Mouse (Mus musculus): ENCODE results near the gene Adcy10. TPM values are rescaled to one million over a fixed set of nuclear protein-coding genes. Genes with fewer than 3 reads are reported as not detected.
A peak's percentile ranks its signal among the peaks of the same experiment; 100 is the strongest.

Gene Adcy10
- total RNA-seq, 2 experiments from 2014 or later = 0.05 to 0.33 TPM

DNA sequence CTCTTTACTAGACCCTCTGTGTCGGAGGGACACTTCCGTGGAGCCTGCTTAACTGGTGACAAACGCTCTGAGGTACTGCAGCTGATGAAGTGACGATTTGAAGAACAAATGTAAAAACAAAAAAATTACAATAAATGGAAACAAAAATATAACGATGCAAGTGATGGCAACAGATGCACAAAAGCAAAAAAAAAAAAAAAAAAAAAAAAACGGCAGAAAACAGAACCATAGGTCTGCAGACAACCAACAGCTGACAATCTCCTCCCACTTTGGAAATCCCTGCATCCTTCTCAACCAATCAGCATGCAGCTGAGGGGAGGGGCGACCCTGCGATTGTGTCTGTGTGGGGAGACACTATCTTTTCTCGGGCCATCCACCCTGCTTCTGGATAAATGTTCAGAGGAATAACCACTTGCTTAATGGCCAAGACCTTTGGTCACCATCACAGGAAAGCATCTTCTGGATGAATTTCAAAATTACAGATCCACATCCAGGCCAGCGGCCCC is 116.8 kb downstream of the Adcy10 start:
- no peak for DNase-seq (ENCODE audit: low spot score in 2 of 2)

DNA sequence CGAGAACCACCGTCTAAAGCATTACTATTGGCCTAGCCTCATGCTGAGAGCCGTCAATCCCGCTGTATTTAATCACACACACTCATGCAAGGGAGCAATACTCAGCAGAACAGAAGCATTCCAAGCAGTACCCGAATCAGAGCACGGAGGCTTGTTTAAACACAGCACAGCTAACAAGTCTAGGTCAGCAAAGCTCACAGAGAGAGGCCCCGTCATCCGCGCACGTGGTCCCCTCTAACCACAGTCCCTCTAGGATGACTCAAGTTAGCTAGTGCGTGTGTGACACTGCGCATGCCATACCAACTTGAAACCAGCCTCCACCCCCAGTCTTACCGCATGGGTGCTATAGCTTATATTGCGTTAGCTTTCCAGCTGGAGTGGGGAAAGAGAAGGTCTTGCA is 118.2 kb downstream of the Adcy10 start:
- no peak for DNase-seq (ENCODE audit: low spot score in 2 of 2)

DNA sequence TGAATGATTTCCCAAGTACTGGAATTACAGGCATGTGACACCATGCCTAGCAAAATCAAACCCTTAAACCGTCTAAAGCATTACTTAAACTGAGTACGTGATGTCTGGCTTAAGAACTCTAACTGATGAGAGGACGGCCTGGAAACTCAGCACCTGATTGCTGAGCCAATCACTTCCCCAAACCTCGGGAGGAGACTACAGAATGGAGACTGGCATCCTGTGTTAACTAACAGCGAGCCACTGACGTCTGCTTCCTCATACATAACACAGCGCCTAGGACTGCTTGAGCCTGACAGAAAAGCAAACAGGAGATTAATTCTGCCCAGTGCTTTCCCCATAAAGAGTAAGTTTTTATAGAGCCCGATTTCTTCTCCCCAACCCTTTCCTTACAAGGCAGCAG is 119.2 kb downstream of the Adcy10 start:
- DNase-seq (ENCODE audit: low spot score in 2 of 2) = no peak

DNA sequence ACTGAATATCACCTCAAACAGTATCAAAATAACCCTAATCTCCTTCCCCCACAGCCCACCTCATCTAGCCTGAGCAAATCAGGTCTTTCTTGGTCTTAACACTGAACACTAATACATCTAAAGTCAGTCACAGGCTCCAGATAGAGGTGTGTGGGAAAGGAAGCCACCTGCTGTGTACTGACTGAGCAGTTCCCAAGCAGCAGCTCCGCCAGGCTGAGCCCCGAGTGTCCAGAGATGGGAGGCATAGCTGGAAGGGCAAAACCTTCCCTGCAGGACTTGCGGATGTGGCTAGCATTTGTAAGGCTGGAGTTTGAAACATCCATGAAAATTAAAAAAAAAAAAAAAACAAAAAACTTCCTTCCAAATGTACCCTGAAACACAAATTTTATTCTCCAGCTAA is 120.1 kb downstream of the Adcy10 start:
- DNase-seq (ENCODE audit: low spot score in 2 of 2) = no peak

DNA sequence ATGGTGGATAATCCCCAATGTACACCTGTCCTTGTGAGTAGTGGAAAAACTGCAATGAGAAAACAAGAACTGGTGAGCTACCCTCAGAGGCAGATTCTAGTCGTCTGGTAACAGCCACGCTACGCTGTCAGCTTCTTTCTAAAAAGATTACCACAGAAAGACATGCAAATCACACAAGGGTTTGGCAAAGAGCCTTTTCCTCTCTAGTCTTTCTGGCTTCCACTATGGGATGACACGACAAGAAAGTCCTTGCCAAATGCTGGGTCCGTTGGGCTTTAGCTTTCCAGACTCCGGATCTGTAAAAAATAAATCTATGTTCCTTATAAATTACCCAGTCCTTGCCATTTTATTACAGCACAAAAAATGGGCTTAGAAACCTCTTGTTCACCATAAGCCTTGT is 120.8 kb downstream of the Adcy10 start:
- no peak for DNase-seq (ENCODE audit: low spot score in 2 of 2)

DNA sequence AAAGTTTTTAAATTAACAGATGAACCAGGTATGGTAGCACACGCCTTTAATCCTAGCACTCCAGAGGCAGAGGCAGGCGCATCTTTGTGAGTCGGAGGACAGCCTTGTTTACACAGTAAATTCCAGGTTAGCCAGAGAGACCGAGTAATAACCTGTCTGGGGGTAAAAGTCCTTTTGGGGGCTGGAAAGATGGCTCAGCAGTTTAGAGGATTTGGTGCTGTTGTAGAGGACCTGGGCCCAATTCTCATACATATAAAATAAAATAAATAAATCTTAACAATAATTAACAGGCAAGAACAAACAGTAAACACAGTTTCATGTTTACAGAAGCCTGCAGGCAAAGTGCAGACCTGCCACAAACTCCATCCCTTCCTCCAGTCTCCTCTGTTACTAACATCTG is 123.9 kb downstream of the Adcy10 start:
- DNase-seq (ENCODE audit: low spot score in 2 of 2) = no peak

DNA sequence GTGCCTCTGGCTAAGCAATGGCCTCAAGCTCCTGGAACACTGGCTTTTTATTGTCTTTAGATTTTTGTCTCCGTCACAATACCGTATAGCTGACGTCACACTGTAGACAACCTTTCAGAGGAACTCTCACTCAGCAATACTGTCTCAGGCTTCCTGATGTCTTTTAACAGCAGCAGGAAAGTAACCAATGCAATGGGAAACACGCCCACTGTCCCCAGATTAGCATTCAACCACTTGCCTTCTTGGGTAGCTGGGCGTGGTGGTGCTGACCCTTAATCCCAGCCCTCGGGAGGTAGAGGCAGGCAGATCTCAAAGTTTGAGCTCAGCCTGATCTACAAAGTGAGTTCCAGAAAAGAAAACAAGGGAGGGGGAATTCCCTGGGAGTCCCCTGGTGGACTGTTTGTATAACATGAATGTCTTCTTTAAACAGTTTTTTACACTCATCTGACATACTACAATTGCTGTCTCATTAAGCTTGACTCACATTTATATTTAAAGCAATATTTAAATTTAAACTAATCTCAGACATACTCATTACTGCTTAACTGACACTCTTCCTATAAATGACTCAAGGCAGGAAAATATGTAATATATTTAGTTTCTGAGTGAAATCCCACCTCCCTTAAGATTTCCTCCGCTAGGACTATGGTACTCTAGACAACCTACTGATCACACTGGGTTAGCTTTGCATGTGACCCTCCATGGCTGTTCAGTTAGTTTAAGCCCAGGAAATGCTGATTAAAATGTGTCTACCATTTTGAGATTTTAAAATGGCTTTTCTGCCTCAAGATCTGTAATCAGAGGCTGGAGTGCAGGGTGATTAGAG is 124.7 kb downstream of the Adcy10 start:
- no peak for DNase-seq (ENCODE audit: low spot score in 2 of 2)

DNA sequence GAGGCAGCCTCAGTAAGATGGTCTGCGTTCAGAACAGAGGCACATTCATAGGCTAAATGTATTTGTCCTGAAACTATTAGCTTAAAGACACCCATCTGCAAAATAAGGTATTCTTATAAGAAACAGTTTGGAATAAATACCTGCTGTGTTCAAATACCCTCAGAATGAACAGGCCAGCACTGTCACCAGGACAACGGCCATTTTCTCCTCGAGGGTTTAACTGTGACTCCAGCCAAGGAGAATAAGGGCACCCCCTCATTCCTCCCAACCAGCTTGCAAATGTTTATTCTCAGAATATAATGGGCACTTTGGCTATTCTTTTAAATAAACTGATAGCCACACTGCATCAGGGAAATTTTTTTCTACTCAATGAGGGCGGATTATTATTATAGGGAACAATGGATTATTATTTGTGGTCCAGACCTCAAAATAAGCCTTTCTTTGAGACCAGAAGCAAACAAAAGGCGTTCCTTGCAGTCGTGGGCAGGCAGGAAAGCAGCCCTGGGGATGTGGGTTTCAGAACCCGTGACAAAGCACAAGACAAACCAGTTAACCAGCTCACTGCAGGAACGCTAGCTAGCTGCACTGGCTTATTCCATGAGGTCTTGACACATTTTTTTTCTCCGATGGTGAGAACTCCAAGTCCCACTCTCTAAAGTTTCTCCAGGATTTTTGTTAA is 125.5 kb downstream of the Adcy10 start:
- DNase-seq (ENCODE audit: low spot score in 2 of 2) = no peak

DNA sequence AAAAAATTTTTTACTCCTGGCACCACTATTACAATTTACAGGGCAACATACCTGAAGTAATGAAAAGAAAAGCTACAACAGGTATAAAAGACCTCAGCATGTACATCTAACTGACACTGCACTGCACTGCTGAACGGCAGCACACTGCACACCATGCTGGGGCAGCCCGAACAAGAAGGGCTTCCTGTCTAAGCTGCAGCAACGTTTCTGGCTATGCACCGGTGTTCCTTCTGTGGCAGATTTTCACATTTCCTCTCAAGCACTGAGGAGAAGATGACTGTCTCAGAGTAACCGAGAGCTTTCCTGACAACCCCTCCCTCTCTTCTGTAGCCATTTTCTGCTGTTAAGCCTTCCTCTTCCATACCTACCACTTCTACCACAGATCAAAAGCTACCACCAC is 127.7 kb downstream of the Adcy10 start:
- DNase-seq (ENCODE audit: low spot score in 2 of 2) = no peak

DNA sequence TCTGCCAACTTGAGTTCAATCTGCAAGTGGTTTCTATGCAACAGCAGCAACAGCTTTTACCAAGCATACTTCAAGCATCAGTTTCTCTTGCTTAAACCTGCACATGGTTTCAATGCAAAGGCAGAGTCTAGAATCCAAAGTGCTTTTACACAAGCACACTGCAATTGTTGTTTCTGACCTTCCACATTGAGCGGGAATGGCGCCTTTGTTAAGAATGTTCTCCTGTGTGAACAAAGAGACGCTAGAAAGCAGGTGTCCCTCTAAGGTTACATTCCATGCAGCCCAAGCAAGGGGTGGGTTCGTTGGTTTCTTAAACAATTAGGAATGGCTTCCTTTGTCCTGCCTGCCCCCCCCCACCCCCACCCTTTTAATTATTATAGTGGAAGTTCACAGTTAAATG is 128.9 kb downstream of the Adcy10 start:
- no peak for DNase-seq (ENCODE audit: low spot score in 2 of 2)

DNA sequence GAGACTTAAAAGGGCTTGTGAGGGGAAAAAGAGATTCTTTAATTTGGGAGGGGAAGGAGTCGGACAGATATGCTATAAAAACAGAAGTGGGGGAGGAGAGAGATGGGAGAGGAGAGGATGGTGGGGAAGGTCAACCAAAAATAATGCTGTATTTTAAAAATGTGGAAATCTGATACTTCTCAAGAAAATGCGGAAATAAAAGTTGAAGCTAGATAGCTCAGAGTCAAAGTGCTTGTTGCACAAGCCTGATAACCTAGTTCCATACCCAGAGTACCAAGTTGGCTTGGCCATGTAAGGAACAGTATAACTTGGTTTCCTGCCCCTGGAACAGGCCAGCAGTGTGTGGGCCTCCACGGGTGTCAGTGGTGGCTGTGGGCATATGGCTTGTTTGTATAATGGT is 129.8 kb downstream of the Adcy10 start:
- no peak for DNase-seq (ENCODE audit: low spot score in 2 of 2)

DNA sequence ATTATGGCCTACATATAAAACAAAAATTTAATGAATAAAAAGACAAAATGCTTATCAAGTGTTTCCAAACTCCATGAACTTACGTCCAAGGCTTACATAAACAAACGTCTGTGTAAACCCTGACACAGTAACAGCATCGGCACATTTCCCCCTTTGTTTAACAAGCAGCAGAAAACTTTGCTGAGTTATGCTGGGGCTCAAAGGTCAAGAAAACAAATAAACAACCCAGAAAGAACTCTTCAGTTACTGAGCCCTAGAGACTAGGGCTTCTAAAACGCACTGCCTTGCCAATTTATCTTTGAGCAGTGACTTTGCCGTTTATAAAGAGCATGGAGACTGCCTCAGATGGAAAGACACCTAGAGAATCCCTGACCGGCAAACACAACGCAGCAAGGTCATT is 131.7 kb downstream of the Adcy10 start:
- DNase-seq (ENCODE audit: low spot score in 2 of 2) = no peak

DNA sequence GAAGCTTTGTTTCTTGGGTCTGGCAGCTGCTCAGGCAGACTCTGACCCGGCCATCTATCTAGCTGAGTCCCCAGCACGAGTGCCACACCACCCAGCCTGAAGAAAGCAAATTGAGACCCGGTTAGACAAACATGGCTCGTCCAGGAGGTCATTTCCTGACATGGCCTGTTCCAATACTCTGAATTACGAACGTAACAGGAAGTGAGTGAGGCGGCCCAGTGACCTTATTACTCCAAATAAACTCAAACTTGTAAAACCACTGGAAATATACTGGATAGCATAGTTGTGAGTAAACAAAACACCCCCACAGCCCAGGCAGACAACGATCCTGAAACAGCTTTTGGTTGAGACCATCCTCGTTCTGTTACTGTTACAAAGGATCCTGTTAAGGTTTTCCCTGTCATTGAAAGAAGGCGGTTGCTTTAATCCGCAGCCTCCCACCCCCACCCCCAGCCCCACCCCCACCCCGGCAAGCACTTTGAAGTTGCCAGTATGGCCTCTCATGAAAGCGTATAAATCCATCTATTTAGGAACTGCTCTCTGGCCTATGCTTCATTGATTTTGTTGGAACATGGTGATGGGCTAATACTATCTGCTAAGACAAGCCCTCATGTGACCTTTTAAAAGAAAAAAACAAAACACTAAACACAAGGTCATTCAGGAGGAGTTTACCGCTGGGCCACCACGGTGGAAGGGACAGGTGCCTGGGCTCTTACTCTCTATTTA is 132.3 kb downstream of the Adcy10 start:
- no peak for DNase-seq (ENCODE audit: low spot score in 2 of 2)

DNA sequence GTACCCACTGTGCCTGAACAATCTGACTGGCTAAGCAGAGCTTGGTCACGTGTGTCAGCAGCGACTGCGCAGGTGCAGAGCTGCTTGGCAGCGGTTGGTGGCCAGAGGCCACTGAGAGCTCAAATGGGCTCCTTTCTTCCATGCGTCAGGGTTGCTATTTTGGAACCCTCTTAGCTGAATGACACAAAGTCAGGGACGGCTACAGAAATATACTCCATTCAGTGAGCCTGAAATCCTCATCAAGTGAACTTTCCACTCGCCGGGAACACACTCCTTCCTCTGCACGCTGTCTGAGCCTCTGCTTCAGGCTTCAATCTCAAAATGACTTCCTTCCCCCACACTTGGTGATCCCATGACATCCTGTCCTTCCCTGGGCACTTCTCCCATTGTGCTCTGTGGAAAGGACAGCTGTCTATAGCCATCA is 133.2 kb downstream of the Adcy10 start:
- peak in 1 of 2 experiments; percentile 42 for DNase-seq (ENCODE audit: low spot score in 2 of 2)

DNA sequence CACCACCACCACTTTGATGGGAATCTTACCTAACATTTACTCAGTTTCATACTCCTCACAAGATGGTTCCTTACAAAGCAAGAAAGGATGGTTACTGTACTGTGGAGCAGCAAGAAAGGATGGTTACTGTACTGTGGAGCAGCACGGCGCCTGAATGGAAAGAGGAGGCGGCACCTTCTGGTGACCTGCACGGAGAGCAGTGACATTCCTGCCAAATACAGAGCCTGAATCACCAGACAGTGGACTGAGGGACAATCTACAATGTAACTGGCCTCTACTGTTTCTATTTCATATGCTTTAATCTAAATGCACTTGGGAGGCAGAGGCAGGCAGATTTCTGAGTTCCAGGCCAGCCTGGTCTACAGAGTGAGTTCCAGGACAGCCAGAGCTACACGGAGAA is 140.1 kb downstream of the Adcy10 start:
- no peak for DNase-seq (ENCODE audit: low spot score in 2 of 2)

DNA sequence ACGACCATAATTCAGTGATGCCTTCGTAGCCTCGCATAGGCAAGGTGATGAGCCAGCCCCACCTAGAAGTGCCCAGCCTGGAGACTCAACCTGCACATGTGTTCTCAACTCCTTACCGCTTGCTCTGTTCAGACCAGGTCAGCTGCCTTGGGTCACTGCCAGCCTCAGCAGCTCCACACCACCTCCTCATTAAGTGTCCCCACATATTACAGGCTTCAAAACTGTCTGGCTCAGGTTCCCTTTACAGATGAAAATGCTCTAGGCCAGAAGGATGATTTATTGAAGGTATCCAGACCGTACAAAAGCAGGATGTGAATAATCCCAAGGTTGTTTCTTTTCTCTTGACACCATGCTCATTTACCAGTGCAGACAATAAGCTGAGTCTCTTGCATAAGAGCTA is 140.9 kb downstream of the Adcy10 start:
- DNase-seq (ENCODE audit: low spot score in 2 of 2) = no peak

Other genes with a start within 250 kb of the Adcy10 start
- gene Tiprl, start 248.2 kb upstream of the Adcy10 start, total RNA-seq (2021) = 10 to 100 TPM; 52.9 to 64.1 TPM
- gene Gpr161, start 189.4 kb upstream of the Adcy10 start, total RNA-seq (2021) = 1 to 10 TPM; 6.9 to 9.8 TPM
- 10 to 100 TPM; 88.5 to 93.5 TPM for gene Dcaf6, start 24.7 kb upstream of the Adcy10 start, total RNA-seq (2021)
- gene Mpc2, start 24.5 kb upstream of the Adcy10 start, total RNA-seq (2021) = 100 to 1,000 TPM; 121 to 124 TPM
- gene Mpzl1, start 149.4 kb downstream of the Adcy10 start, total RNA-seq (2021) = 10 to 100 TPM; 22.7 to 27.6 TPM
- 1 to 10 TPM; 6.0 to 7.2 TPM for gene Rcsd1, start 224.6 kb downstream of the Adcy10 start, total RNA-seq (2021)